Mouse (Mus musculus) lung, postnatal 4 days (tissue): ENCODE data around the gene Tpst2.

Experiments
- DNase-seq, 2 experiments: peaks; one replicate each; pipeline ENCODE4 v3.0.0; 2021

The Tpst2 gene

DNA sequence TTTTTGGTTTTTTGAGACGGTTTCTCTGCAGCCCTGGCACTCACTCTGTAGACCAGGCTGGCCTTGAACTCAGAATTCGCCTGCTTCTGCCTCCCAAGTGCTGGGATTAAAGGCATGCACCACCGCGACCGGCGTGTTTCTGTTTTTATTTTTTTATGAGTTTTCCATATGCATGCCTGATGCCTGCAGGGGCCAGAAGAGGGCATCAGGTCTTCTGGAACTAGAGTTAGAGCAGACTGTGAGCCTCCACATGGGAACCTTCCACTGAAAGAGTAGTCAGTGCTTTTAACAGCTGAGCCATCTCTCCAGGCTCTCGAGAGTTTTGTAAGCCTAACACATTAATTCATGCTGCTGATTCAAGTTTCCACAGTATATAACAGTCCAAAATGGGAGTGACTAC is 62.7 kb downstream of the Tpst2 start:
- DNase-seq: no peak

DNA sequence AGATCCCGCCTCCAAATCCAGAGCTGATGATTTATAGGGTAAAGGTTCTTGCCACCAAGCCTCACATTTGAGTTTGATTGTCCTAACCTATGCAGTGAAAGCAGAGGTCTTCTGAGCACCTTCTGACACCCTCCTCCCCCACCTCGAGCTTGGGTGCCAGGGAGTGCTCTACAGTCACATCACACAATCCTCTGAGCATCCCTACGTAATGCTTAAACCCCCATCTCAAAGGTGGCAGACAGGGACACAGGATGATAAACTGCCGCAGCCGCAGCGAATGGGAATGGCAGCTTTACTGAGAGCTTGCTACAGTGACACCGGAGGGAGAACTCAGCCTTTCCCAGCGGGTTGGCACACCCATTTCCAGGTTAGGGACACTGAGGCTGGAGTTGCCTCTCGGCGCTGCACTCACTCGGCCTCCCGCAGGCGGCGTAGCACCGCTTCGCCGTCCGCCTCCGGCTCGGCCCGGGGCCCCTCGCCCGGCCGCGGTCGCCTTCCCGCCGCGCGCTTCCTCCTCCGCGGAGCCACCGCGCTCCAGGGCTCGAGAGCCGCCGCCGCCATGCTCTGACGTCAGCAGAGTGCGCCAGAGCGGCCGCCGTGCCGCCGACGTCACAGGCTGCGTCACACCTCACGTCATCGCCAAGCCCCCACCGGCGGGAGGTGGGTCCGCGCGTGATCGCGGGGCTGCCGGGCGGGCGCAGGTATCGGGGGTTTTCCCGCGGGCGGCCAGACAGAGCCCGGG is 66.1 kb downstream of the Tpst2 start, which contains the start of the genes Srrd and Hps4:
Srrd (minus strand) TSS at position 578 of the 742 bp plus-strand sequence.
Hps4 (plus strand) TSS at position 621 of the 742 bp plus-strand sequence.
- peak; percentile 90 to 91 for DNase-seq

DNA sequence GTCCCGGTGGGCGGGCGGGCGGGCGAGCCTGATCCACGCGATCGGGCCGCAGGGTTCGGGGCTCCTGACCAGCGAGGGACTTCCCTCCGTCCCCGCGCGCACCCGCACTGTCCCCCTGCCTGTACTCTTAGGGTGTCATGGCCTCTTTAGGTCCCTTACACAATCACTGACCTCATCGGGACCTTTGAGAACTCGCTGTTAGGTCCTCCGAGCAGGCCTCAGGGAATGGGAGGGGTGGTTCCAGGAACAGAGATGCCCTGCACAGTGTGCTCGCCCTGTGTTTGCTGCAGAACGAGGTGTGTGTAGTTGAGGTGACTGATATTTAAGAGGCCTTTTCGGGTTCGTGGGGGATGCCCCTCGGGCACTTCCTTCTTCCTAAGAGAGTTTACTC is 66.7 kb downstream of the Tpst2 start:
- no peak for DNase-seq

DNA sequence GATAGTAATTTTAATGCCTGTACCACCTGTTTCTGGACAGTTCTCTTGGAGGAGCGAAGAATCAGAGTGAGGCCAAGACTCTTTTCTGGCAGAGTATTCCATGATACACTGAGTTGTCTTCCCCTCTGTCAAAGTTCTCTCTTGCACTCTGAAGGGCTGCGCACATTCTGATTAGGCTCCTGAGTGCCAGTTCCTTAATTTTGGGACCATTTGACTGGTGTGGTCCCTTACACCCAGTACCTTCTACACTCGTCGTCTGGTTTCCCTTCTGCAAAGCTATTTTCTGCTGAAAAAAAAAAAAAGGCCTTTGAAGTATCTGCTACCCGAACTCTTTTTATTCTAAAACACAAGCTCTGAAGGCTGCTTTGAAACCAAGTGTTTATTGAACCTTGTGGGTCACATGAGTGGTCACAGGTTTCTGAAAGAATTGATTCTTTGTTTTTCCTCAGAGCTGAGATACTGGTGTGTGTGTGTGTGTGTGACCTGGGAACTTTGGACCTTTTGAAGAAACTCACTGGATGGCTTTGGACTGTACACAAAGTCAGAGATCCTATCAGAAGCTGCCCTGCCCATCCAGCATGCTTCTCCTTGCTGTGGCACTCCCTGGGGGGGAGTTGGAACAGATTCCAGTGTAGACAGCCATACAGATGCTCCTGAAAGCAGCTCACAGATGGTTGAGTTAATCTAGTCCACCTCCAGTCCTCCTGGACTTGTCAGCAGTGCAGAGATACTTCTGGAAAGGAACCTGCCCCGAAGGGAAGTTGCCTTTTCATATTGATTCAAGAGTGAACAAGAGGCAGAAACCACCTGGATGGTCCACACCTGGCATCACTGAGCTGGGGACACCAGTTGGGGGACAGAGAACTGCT is 67.8 kb downstream of the Tpst2 start:
- no peak for DNase-seq

DNA sequence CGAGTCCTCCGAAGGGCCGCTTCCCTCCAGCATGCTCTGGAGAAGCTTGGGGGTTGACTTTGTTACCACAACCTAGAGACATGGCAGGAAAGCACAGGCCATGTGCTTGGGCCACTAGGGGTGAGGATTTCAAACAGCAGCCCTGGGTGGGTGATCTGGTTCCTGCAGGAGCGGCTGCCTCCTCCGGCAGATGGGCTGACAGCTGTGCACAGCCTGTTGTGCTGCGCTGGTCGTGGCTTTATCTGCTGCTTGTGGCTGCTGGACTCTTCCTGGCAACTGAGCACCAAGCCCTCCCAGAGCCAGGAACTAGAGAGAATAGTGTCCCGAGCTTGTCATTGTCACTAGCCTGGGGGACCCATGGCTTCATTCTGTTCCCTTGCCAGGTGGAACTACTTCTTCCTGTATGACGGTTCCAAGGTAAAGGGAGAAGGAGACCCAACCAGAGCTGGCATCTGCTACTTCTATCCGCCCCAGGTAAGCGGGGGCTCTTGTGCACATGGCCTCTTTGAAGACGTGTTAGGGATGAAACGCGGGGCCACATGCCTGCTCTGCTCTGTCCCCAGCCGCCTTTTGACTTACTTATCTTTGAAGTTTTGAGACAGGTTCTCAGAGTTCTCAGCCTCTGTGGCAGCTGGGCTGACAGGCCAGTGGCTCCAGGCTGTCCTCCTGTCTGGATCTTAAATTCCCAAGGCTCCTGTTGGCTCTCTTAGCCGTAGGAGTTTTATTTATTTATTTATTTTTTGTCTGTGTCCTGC is 69.9 kb downstream of the Tpst2 start:
- DNase-seq: peak in 1 of 2 experiments; percentile 59

DNA sequence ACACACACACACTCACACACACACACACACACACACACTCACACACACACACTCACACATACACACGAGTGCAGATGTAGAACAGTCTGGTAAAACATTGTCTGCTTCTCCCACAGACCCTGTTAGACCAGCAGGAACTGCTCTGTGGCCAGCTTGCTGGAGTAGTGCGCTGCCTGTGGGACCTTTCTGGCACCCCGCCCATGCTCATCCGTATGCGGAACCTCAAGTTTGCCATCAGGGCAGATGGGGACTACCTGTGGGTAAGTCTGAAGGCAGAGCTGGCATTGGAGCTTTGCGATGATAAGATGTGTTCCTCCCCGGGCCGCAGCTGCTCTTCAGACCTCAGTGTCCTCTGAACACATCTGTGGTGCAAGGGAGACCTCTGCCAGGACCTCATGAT is 72.7 kb downstream of the Tpst2 start:
- no peak for DNase-seq

DNA sequence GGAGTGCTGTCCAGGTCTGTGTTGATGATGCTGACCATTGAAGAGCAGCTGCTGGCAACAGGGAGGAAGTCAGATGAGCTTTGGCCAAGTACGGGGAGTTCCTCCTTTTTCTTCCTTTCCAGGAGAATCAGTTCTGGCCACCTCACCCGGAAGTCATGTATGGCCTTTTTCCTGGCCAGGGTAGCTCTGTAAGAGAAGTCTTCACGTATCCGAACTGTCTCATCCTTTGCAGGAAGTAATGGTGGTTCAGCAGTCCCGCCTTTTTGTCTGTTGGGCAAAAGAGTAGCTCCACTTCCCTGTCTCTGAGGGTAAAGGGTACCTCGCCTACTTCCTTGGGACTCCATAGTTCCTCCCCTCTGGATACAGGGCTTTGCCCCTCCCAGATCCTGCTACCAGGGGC is 79.0 kb downstream of the Tpst2 start:
- DNase-seq: peak in 1 of 2 experiments; percentile 22

DNA sequence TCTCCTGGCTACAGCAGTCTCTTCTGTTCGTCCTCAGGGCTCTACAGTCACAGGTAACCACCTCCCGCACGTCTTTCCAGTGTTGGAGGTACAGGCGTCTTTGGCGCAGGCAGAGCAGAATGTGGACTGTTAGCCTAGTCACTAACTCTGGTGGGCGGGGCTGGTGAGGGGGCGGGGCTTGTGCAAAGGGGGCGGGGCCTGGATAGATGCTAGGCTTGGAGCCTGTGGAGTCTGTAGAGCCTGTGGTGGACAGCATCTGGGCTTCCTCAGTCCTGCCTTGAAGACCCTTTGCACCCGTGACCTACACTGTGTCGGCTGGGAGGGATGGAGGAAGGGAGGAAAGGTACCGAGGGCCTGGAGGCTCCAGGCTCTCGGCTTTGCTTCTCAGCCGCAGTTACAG is 79.4 kb downstream of the Tpst2 start, which contains the start of gene Gm6583:
Gm6583 (minus strand) TSS at position 124 of the 400 bp plus-strand sequence.
- DNase-seq: no peak

DNA sequence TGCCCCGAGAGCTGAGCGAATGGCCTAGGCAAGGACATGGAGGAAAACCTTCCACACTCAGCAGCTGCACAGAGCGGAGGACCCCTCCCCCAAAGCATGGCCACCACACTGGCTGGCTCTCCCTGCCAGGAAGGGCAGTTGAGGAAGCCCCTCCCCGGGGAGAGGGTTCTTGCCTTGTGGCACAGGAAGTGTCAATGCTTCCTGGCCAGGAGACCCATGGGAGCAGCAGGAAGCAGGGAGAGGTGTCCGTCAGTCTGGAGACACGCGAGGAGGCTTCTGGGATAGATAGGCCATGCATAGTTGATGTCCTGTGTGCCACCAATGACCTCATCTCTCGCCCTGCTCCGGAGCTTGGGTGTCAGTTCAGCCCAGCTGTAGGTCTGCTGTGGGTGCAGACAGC is 79.8 kb downstream of the Tpst2 start:
- DNase-seq: peak; percentile 33 to 64

DNA sequence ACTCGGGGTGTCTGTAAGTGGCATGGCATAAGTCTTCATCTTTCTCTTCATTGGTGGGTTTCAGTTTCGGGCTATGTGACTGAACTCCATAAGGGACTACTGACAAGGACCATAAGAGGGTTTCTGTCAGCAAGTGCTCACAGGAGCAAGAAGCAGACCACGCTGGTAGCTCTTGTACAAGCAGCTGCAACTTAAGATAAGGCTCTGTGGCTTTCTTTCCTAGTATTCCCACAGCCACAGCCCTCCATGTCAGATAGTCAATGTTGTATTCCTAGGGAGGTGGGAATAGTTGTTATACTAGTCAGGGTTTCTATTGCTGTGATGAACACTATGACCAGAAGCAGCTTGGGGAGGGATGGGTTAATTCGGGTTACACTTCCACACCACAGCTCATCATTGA is 83.0 kb downstream of the Tpst2 start:
- no peak for DNase-seq

DNA sequence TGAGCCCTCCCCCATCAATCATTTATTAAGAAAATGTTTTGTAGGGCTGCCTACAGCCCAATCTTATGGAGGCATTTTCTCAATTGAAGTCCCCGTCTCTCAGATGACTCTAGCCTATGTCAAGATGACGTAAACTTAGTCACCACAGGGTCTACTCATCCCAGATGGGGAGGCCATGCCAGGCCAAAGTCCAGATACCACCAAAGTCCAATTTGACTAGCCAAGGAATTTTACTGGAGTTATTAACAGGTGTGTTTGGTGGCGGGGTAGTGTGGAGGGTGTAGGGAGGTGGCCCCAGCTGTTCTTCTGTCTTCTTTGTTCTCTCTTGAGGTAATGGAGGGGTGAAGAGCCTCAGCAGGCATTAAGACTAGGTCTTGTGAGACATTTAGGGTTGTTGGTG is 83.6 kb downstream of the Tpst2 start:
- no peak for DNase-seq

DNA sequence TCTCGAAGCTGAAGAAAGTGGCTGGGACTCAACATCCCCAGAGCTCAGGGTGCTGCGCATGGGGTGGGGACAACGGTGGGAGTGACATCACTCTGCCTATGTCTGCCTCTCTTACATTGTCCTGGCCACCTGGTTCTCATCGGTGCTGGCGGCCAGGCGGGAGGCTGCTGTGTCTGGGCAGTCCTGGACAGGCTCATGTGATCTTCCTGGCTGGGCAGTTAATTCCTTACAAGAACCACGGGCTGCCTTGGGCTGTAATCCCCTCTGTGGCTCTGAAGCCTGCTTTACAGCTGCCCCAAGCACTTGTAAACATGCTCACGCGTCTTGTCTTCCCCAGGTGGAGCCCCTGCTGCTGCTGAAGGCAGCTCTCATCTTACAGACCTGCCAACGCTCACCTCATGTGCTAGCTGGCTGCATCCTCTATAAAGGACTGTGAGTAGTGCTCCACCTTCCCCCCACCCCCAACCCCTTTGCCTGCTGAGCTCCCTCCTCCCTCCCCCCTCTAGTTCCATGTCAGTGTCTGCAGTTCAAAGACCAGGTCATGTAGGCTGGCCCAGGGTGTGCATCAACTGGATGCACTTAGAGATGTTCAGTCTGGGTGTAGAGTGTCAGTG is 87.8 kb downstream of the Tpst2 start:
- no peak for DNase-seq
